Mouse (Mus musculus): ENCODE results near the gene Igsf9. TPM values are rescaled to one million over a fixed set of nuclear protein-coding genes. Genes with fewer than 3 reads are reported as not detected.

Gene Igsf9
- polyA plus RNA-seq, 1 experiment from 2014 or later: 94.4 TPM

DNA sequence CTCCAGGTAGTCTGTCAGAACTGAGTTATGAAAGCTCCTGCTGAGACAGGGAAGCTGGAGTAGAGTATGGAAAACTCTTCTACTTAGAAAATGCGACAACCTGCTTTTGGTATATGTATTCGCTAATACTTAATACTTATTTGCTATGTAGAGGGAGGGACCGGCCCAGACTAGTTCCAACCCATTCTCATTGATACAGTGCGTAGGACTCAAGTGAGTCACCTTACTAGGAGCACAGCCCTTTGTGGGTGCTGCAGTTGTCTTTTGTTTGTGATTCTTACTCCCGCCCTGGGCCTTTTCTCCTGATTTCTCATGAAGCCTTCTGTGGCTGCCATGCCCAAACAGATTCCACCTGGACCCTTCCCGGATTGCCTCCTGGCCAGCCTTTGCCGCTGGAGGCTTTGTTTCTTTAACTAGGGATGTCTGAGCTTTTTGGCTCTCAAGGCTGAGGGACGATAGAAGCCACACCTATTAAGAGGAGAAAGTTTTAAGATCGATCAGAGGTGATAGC, 39.6 kb upstream of the Igsf9 start:
- Histone ChIP-seq H3K27ac (ENCODE audit: low read depth, low read length) (no peak overlapping the region), H3K9ac (ENCODE audit: low read length) (no peak overlapping the region), H3K36me3 (ENCODE audit: control insufficient read depth, insufficient read depth, low read length) (no peaks in the 10 kb centered on the region), H3K4me1 (replicated peaks; ENCODE audit: control insufficient read depth, insufficient read depth, low read length) (no peaks in the 10 kb centered on the region), H3K27me3 (ENCODE audit: control insufficient read depth, insufficient read depth, low read length) (no peaks in the 10 kb centered on the region), H3K4me3 (ENCODE audit: low read depth, low read length) (no peak overlapping the region), H3K4me2 (ENCODE audit: low read depth, low read length, severe bottlenecking) (no peak overlapping the region), H3K9me3 (ENCODE audit: control insufficient read depth, low read length) (no peaks in the 10 kb centered on the region)
- ATAC-seq (replicated peaks; ENCODE audit: low FRiP score) (no peak), DNase-seq (ENCODE audit: low spot score) (no peak)
- 87% methylated on average over 9 of the region's 9 CpGs for WGBS

DNA sequence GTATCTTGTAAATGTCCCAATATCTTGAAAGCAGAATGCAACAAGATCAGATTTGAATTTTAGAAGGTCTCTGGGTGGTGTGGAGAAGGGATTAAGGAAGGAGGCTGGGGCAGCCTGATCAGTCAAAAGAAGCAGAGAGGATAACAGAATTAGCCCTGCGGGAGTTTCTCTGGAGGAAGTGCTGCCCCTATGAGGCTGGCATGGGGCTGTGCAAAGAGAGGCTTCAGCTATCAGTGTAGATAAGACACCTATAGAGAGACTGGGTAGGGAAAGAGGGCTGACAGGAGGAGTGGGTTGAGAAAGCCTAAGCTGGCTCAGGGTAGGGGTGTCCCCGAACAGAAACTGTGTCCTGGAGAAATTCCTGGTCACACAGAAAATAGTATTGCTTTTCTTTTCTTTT, 31.4 kb upstream of the Igsf9 start:
- Histone ChIP-seq H3K4me1 (replicated peaks; ENCODE audit: control insufficient read depth, insufficient read depth, low read length) (no peaks in the 10 kb centered on the region), H3K27ac (ENCODE audit: low read depth, low read length) (no peak overlapping the region), H3K4me3 (ENCODE audit: low read depth, low read length) (no peak overlapping the region), H3K4me2 (ENCODE audit: low read depth, low read length, severe bottlenecking) (no peak overlapping the region), H3K27me3 (ENCODE audit: control insufficient read depth, insufficient read depth, low read length) (no peaks in the 10 kb centered on the region), H3K9ac (ENCODE audit: low read length) (no peak overlapping the region), H3K36me3 (ENCODE audit: control insufficient read depth, insufficient read depth, low read length) (no peaks in the 10 kb centered on the region), H3K9me3 (ENCODE audit: control insufficient read depth, low read length) (no peaks in the 10 kb centered on the region)
- ATAC-seq (replicated peaks; ENCODE audit: low FRiP score) (no peak), DNase-seq (ENCODE audit: low spot score) (no peak)
- 21% methylated on average over 2 of the region's 2 CpGs for WGBS

DNA sequence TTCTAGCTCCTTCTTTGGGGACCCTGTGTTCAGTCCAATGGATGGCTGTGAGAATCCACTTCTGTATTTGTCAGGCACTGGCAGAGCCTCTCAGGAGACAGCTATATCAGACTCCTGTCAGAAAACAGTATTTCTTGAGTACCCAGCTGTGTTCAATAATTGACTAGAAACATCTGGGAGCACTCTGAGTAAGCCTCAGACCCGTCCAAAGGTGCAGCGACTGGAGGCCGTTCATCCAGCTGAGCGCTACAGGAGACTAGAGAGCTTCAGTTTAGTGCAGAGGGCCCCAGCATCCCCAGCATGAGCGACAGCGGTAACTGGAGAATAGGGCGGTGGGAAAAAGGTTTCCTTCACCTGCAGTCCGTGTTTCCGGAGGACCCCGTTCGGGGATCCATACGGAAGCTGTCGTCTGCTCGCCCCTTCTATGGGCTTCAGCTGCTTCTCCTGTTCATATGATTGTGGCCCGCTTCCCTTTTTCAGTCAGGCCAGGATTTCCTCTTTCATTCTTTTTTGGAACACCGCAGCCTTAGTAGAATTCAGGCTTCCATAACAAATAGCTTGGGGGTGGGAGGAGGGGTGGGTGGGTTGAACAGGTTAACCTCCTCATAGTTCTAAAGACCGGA, 30.6 kb upstream of the Igsf9 start:
- H3K4me3 ChIP-seq (ENCODE audit: low read depth, low read length): no peak overlapping the region
- no peaks in the 10 kb centered on the region for H3K4me1 ChIP-seq (replicated peaks; ENCODE audit: control insufficient read depth, insufficient read depth, low read length)
- H3K27ac ChIP-seq (ENCODE audit: low read depth, low read length): no peak overlapping the region
- ATAC-seq (replicated peaks; ENCODE audit: low FRiP score) (no peak), DNase-seq (ENCODE audit: low spot score) (no peak)
- no peaks in the 10 kb centered on the region for H3K36me3 ChIP-seq (ENCODE audit: control insufficient read depth, insufficient read depth, low read length)
- H3K9ac ChIP-seq (ENCODE audit: low read length): no peak overlapping the region
- WGBS: 31% methylated on average over 17 of the region's 17 CpGs
- H3K9me3 ChIP-seq (ENCODE audit: control insufficient read depth, low read length): no peaks in the 10 kb centered on the region
- no peak overlapping the region for H3K4me2 ChIP-seq (ENCODE audit: low read depth, low read length, severe bottlenecking)
- H3K27me3 ChIP-seq (ENCODE audit: control insufficient read depth, insufficient read depth, low read length): no peaks in the 10 kb centered on the region

DNA sequence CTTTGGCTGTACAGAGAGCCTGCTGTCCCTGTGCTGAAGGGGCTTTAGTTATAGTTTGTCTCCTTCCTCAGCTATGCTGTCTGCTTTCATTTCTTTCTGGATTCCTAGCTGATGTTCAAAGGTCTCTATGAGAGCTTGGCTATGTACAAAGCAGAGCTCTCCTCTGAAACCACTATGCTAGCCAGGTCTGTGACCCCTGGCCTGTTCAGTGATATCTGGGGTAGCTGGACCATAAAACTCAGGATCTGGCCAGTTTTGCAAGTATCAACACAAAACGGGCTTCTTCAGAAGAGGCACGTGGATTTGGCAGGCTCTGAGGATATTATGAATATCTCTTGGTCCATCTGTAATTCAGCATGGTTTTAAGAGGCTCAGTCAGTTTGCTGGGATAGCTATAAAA, 28.7 kb upstream of the Igsf9 start:
- ATAC-seq (replicated peaks; ENCODE audit: low FRiP score) (no peak), DNase-seq (ENCODE audit: low spot score) (no peak)
- H3K4me3 ChIP-seq (ENCODE audit: low read depth, low read length): no peak overlapping the region
- no peaks in the 10 kb centered on the region for H3K9me3 ChIP-seq (ENCODE audit: control insufficient read depth, low read length)
- WGBS: 90% methylated on average over 2 of the region's 2 CpGs
- H3K9ac ChIP-seq (ENCODE audit: low read length): no peak overlapping the region
- H3K4me2 ChIP-seq (ENCODE audit: low read depth, low read length, severe bottlenecking): no peak overlapping the region
- no peaks in the 10 kb centered on the region for H3K36me3 ChIP-seq (ENCODE audit: control insufficient read depth, insufficient read depth, low read length)
- H3K4me1 ChIP-seq (replicated peaks; ENCODE audit: control insufficient read depth, insufficient read depth, low read length): no peaks in the 10 kb centered on the region
- H3K27ac ChIP-seq (ENCODE audit: low read depth, low read length): no peak overlapping the region
- H3K27me3 ChIP-seq (ENCODE audit: control insufficient read depth, insufficient read depth, low read length): no peaks in the 10 kb centered on the region

DNA sequence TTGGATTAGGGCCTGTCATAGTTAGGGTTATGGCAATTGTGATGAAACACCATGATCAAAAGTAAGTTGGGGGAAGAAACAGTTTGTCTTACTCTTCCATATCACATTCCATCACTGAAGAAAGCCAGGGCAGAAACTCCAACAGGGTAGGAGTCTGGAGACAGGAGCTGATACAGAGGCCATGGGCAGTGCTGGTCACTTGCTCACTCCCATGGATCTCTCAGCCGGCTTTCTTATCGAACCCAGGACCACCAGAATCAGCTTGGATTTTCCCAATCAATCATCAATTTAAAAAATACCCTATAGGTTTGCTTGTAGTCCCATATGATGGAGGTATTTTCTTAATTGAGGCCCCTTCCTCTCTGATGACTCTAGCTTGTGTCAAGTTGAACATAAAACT, 27.8 kb upstream of the Igsf9 start:
- Histone ChIP-seq H3K27ac (ENCODE audit: low read depth, low read length) (no peak overlapping the region), H3K9me3 (ENCODE audit: control insufficient read depth, low read length) (no peaks in the 10 kb centered on the region), H3K36me3 (ENCODE audit: control insufficient read depth, insufficient read depth, low read length) (no peaks in the 10 kb centered on the region), H3K4me3 (ENCODE audit: low read depth, low read length) (no peak overlapping the region), H3K4me2 (ENCODE audit: low read depth, low read length, severe bottlenecking) (no peak overlapping the region), H3K4me1 (replicated peaks; ENCODE audit: control insufficient read depth, insufficient read depth, low read length) (no peaks in the 10 kb centered on the region), H3K27me3 (ENCODE audit: control insufficient read depth, insufficient read depth, low read length) (no peaks in the 10 kb centered on the region), H3K9ac (ENCODE audit: low read length) (no peak overlapping the region)
- WGBS: 98% methylated on average over 2 of the region's 2 CpGs
- ATAC-seq (replicated peaks; ENCODE audit: low FRiP score) (no peak), DNase-seq (ENCODE audit: low spot score) (no peak)

DNA sequence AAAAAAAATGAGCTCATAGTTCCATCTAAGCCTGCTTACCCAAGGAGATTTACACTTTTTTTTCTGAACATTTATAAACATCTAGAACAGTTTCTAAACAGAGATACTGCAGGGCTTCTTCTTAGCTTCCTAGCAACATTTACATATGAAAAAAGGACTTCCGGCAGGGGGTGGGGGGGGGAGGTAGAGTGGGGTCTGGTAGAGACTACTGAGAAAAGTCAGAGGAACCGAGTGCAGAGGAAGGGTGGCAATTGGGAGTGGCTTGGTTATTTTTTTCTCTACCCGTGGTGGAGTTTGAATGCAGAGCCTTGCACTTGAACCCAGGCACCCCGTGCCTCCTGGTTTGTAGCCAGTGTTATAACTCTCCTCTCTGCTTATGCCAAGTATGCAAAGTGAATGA, 26.2 kb upstream of the Igsf9 start:
- WGBS: 20% methylated on average over 4 of the region's 4 CpGs

DNA sequence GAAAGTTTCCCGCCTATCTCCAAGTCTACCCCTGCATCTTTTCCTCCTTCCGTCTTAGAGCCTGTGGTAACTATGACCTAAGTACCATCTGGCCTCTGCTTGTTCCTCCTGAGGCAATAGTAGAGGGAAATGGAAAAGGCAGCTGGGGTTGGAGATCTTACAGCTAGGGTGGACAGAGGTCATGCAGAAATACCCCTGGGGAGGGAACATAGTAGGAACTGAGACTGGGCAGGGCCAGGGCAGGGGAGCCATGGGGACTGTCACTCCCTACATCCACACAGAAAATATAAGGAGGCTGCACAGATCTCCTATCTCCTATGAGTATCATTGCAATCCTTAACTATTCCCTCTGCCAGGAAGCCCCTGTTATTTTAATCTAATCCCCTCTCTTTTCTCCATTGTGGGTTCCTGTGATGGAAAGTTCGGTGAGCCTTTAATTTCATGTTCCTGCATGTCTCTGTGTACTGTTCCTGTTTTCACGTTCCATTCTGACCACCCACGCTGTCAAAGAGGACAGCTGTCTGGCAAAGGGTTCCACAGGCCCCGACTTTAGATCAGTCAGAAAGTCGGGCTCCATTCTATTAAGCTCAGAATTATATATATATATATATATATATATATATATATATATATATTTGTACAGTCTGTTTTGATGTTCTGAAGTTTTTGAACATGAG, 25.4 kb upstream of the Igsf9 start:
- H3K36me3 ChIP-seq (ENCODE audit: control insufficient read depth, insufficient read depth, low read length): no peaks in the 10 kb centered on the region
- WGBS: 74% methylated on average over 7 of the region's 7 CpGs
- H3K4me1 ChIP-seq (replicated peaks; ENCODE audit: control insufficient read depth, insufficient read depth, low read length): no peaks in the 10 kb centered on the region
- DNase-seq (ENCODE audit: low spot score) (no peak), ATAC-seq (replicated peaks; ENCODE audit: low FRiP score) (no peak)
- H3K27ac ChIP-seq (ENCODE audit: low read depth, low read length): no peak overlapping the region
- H3K9me3 ChIP-seq (ENCODE audit: control insufficient read depth, low read length): no peaks in the 10 kb centered on the region
- no peaks in the 10 kb centered on the region for H3K27me3 ChIP-seq (ENCODE audit: control insufficient read depth, insufficient read depth, low read length)
- no peak overlapping the region for H3K4me2 ChIP-seq (ENCODE audit: low read depth, low read length, severe bottlenecking)
- no peak overlapping the region for H3K4me3 ChIP-seq (ENCODE audit: low read depth, low read length)
- H3K9ac ChIP-seq (ENCODE audit: low read length): no peak overlapping the region

More for the DNA sequence above, 26.2 kb upstream of the Igsf9 start:
- ATAC-seq (replicated peaks; ENCODE audit: low FRiP score) (no peak), DNase-seq (ENCODE audit: low spot score) (no peak)
- Histone ChIP-seq H3K9me3 (ENCODE audit: control insufficient read depth, low read length) (no peaks in the 10 kb centered on the region), H3K9ac (ENCODE audit: low read length) (no peak overlapping the region), H3K36me3 (ENCODE audit: control insufficient read depth, insufficient read depth, low read length) (no peaks in the 10 kb centered on the region), H3K4me3 (ENCODE audit: low read depth, low read length) (no peak overlapping the region), H3K27ac (ENCODE audit: low read depth, low read length) (no peak overlapping the region), H3K4me1 (replicated peaks; ENCODE audit: control insufficient read depth, insufficient read depth, low read length) (no peaks in the 10 kb centered on the region), H3K27me3 (ENCODE audit: control insufficient read depth, insufficient read depth, low read length) (no peaks in the 10 kb centered on the region), H3K4me2 (ENCODE audit: low read depth, low read length, severe bottlenecking) (no peak overlapping the region)

DNA sequence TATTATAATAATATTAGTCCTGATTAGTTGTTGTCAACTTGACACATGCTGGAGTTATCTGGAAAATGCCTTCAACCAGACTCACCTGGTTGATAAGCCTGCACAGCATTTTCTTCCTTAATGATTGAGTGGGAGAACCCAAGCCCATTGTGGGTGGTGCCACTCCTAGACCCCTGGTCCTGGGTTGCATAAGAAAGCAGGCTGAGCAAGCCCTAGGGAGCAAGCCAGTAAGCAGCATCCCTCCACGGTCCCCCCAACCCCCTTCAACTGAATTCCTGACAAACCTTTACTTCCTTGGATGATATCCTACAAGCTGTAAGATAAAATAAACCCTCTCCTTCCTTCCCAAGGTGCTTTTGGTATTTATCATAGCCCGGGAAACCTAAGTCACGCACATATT, 24.4 kb upstream of the Igsf9 start:
- Histone ChIP-seq H3K27ac (ENCODE audit: low read depth, low read length) (no peak overlapping the region), H3K4me3 (ENCODE audit: low read depth, low read length) (no peak overlapping the region), H3K36me3 (ENCODE audit: control insufficient read depth, insufficient read depth, low read length) (no peaks in the 10 kb centered on the region), H3K9ac (ENCODE audit: low read length) (no peak overlapping the region), H3K9me3 (ENCODE audit: control insufficient read depth, low read length) (no peaks in the 10 kb centered on the region), H3K27me3 (ENCODE audit: control insufficient read depth, insufficient read depth, low read length) (no peaks in the 10 kb centered on the region), H3K4me2 (ENCODE audit: low read depth, low read length, severe bottlenecking) (no peak overlapping the region), H3K4me1 (replicated peaks; ENCODE audit: control insufficient read depth, insufficient read depth, low read length) (no peaks in the 10 kb centered on the region)
- 94% methylated on average over 3 of the region's 3 CpGs for WGBS
- DNase-seq (ENCODE audit: low spot score) (no peak), ATAC-seq (replicated peaks; ENCODE audit: low FRiP score) (no peak)

DNA sequence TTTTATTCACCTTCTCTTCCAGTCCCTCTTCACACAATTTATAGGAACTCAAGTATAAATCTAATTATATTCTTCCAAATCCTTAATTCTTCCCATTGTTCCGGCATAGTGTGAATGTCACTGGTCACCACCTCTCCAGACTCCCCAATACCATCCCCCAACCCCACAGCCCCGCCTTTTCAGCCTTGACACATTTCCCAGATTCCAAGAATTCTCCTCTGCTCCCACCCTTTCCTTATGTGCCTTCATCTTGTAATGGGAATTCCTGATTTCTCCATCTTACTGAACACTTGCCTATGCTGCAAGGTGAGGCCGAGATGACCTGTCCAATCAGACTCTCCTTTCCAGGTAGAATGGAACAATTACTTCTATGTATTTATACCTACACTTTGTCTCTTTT, 23.5 kb upstream of the Igsf9 start:
- H3K27ac ChIP-seq (ENCODE audit: low read depth, low read length): no peak overlapping the region
- no peak overlapping the region for H3K4me2 ChIP-seq (ENCODE audit: low read depth, low read length, severe bottlenecking)
- no peaks in the 10 kb centered on the region for H3K9me3 ChIP-seq (ENCODE audit: control insufficient read depth, low read length)
- no peaks in the 10 kb centered on the region for H3K27me3 ChIP-seq (ENCODE audit: control insufficient read depth, insufficient read depth, low read length)
- H3K9ac ChIP-seq (ENCODE audit: low read length): no peak overlapping the region
- DNase-seq (ENCODE audit: low spot score) (no peak), ATAC-seq (replicated peaks; ENCODE audit: low FRiP score) (no peak)
- no peaks in the 10 kb centered on the region for H3K36me3 ChIP-seq (ENCODE audit: control insufficient read depth, insufficient read depth, low read length)
- no peak overlapping the region for H3K4me3 ChIP-seq (ENCODE audit: low read depth, low read length)
- no peaks in the 10 kb centered on the region for H3K4me1 ChIP-seq (replicated peaks; ENCODE audit: control insufficient read depth, insufficient read depth, low read length)
- 84% methylated on average over 3 of the region's 3 CpGs for WGBS
